Mouse (Mus musculus): ENCODE data around the gene Snn. TPM values are rescaled to one million over a fixed set of nuclear protein-coding genes. Genes with fewer than 3 reads are reported as not detected.

Gene Snn
- polyA plus RNA-seq, 3 experiments from 2014 or later = 0.84 to 1.3 (median 1.1) TPM

GRCm38 (mm10) chr16:11050226-11050625 lies 10.5 kb upstream of the Snn start:
- no peak for ATAC-seq

- no peak for ATAC-seq
Measured at GRCm38 (mm10) chr16:11051134-11051533, 9.6 kb upstream of the Snn start.

GRCm38 (mm10) chr16:11054409-11054808 lies 6.3 kb upstream of the Snn start:
- ATAC-seq = no peak

GRCm38 (mm10) chr16:11054871-11055270 lies 5.9 kb upstream of the Snn start:
- no peak for ATAC-seq

- ATAC-seq = no peak
Measured at GRCm38 (mm10) chr16:11055916-11056315, 4.8 kb upstream of the Snn start.

- ATAC-seq = peak; percentile 3
Measured at GRCm38 (mm10) chr16:11062794-11063721, 2.3 kb downstream of the Snn start.

- no peak for ATAC-seq
Measured at GRCm38 (mm10) chr16:11064341-11064740, 3.6 kb downstream of the Snn start.

- ATAC-seq = no peak
Measured at GRCm38 (mm10) chr16:11064742-11065141, 4.0 kb downstream of the Snn start.

GRCm38 (mm10) chr16:11065431-11065830 lies 4.7 kb downstream of the Snn start:
- no peak for ATAC-seq

GRCm38 (mm10) chr16:11066029-11066832 lies 5.5 kb downstream of the Snn start, which contains the start of gene Litaf:
Litaf (minus strand) TSS chr16:11066157.
- peak; percentile 98 for ATAC-seq

- no peak for ATAC-seq
Measured at GRCm38 (mm10) chr16:11066833-11067191, 6.1 kb downstream of the Snn start.

- no peak for ATAC-seq
Measured at GRCm38 (mm10) chr16:11068666-11069065, 7.9 kb downstream of the Snn start.

GRCm38 (mm10) chr16:11069271-11069670 lies 8.5 kb downstream of the Snn start:
- no peak for ATAC-seq

GRCm38 (mm10) chr16:11069710-11070420 lies 9.1 kb downstream of the Snn start:
- no peak for ATAC-seq

GRCm38 (mm10) chr16:11071176-11071575 lies 10.4 kb downstream of the Snn start:
- no peak for ATAC-seq

GRCm38 (mm10) chr16:11071887-11072286 lies 11.1 kb downstream of the Snn start:
- ATAC-seq = no peak

- ATAC-seq = no peak
Measured at GRCm38 (mm10) chr16:11072454-11072853, 11.7 kb downstream of the Snn start.

GRCm38 (mm10) chr16:11073060-11073459 lies 12.3 kb downstream of the Snn start:
- ATAC-seq = no peak

- ATAC-seq = peak; percentile 74
Measured at GRCm38 (mm10) chr16:11077601-11078201, 17.0 kb downstream of the Snn start.

GRCm38 (mm10) chr16:11078216-11078869 lies 17.6 kb downstream of the Snn start:
- ATAC-seq = peak; percentile 63

GRCm38 (mm10) chr16:11084181-11084580 lies 23.4 kb downstream of the Snn start:
- ATAC-seq = no peak

GRCm38 (mm10) chr16:11086299-11086698 lies 25.6 kb downstream of the Snn start:
- ATAC-seq = no peak

All from inflammation-experienced regulatory T-cells, adult 6 months (primary cell).